Mouse (Mus musculus) intestine, embryonic 14.5 days (tissue): ENCODE measurements around the gene Rilp. TPM values are rescaled to one million over a fixed set of nuclear protein-coding genes. Genes with fewer than 3 reads are reported as not detected.

Experiments
- ATAC-seq: fragments of 200-750 bp; cut with Nextera tagmentation; replicated peaks from 2 replicates; pipeline ENCODE4 v1.8.0; 2017; ENCODE audit warnings: low read depth, moderate number of reproducible peaks, moderate TSS enrichment, moderate library complexity; ENCODE audit not compliant: low FRiP score, low TSS enrichment
- DNase-seq: peaks from one replicate; pipeline ENCODE4 v3.0.0-alpha.2; 2018; ENCODE audit warnings: low spot score
- H3K27ac ChIP-seq: fragments of 300-500 bp; sonication (generic); 2 replicates; pipeline ENCODE4 v1.5.1; 2014; ENCODE audit warnings: low read depth, mild to moderate bottlenecking, control low read depth
- H3K27me3 ChIP-seq: fragments of 300-500 bp; sonication (generic); replicated peaks from 2 replicates; pipeline ENCODE4 v1.6.1; 2014; ENCODE audit warnings: low read length, control low read depth; ENCODE audit not compliant: control insufficient read depth, insufficient read depth
- H3K36me3 ChIP-seq: fragments of 300-500 bp; sonication (generic); 2 replicates; pipeline ENCODE4 v1.6.1; 2014; ENCODE audit warnings: low read length, control low read depth; ENCODE audit not compliant: control insufficient read depth, insufficient read depth
- H3K4me1 ChIP-seq: fragments of 300-500 bp; sonication (generic); replicated peaks from 2 replicates; pipeline ENCODE4 v1.6.1; 2014; ENCODE audit warnings: low read length, control low read depth, mixed read lengths; ENCODE audit not compliant: control insufficient read depth, insufficient read depth
- H3K4me2 ChIP-seq: fragments of 300-500 bp; sonication (generic); 2 replicates; pipeline ENCODE4 v1.6.1; 2014; ENCODE audit warnings: low read length
- H3K4me3 ChIP-seq: fragments of 300-500 bp; sonication (generic); 2 replicates; pipeline ENCODE4 v1.5.1; 2014; ENCODE audit warnings: low read depth, low read length, control low read depth, mixed read lengths
- H3K9ac ChIP-seq: fragments of 300-500 bp; sonication (generic); 2 replicates; pipeline ENCODE4 v1.6.1; 2014; ENCODE audit warnings: mild to moderate bottlenecking, low read length
- H3K9me3 ChIP-seq: fragments of 300-500 bp; sonication (generic); 2 replicates; pipeline ENCODE4 v1.6.1; 2016; ENCODE audit warnings: low read length, control low read depth; ENCODE audit not compliant: control insufficient read depth
- WGBS: fragments of 180-500 bp; shearing (Covaris S2); extraction: QIAGEN DNeasy Blood & Tissue Kit; methylation state at CpG from one replicate; pipeline ENCODE4 v1.1.7; 2014; 5-methylcytosine and 5-hydroxymethylcytosine counted together
- polyA plus RNA-seq: library from polyadenylated mRNA; unstranded; fragments of >200 nt; fragmentation: Nextera tagmentation; extraction: Ambion mirVana; gene quantifications from 2 replicates; pipeline ENCODE4 v1.2.1, GENCODE M21; 2014

The Rilp gene
- polyA plus RNA-seq, 1 experiment from 2014 or later: 0.43 TPM

DNA sequence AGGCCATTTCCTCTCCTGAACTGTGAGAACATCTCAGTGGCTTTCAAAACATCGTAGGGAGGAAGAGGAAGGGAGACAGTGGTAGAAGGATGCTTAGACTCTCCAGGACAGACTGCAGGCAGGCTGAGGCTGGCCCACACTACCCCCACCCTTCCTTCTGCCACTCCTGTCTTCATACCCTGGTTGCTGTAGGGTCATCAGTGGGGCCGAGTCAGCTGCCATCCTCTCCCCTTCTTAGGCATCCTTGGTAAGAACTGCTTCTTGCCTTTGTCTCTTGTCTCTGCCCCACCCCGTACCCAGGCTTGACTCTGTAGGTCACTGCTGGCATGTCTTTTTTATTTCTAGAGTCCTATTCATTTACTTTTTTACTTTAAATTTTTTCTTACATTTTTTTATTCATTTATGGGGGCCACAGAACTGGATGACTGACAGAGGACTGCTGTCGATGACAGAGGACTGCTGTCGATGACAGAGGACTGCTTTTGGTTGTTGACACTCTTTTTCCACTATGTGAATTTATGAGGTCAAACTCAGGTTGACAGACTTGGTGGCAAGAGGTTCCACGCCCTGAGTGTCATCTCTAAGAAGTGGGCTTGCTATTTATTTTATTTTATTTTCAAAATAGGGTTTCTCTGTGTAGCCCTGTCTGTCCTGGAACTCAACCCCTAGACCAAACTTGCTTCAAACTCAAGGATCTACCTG, 23.6 kb downstream of the Rilp start:
- Histone ChIP-seq H3K4me3 (no peak overlapping the region), H3K4me2 (peak overlapping the region; percentile 100; the same call in 1 of the 2 replicates), H3K27ac (no peak overlapping the region), H3K9me3 (no peaks in the 10 kb centered on the region), H3K4me1 (peaks cover 12% of the 10 kb centered on the region), H3K9ac (no peak overlapping the region; the same call in 1 of the 2 replicates), H3K36me3 (no peaks in the 10 kb centered on the region), H3K27me3 (no peaks in the 10 kb centered on the region)
- ATAC-seq (no peak), DNase-seq (no peak)
- 73% methylated on average over 6 of the region's 6 CpGs for WGBS

DNA sequence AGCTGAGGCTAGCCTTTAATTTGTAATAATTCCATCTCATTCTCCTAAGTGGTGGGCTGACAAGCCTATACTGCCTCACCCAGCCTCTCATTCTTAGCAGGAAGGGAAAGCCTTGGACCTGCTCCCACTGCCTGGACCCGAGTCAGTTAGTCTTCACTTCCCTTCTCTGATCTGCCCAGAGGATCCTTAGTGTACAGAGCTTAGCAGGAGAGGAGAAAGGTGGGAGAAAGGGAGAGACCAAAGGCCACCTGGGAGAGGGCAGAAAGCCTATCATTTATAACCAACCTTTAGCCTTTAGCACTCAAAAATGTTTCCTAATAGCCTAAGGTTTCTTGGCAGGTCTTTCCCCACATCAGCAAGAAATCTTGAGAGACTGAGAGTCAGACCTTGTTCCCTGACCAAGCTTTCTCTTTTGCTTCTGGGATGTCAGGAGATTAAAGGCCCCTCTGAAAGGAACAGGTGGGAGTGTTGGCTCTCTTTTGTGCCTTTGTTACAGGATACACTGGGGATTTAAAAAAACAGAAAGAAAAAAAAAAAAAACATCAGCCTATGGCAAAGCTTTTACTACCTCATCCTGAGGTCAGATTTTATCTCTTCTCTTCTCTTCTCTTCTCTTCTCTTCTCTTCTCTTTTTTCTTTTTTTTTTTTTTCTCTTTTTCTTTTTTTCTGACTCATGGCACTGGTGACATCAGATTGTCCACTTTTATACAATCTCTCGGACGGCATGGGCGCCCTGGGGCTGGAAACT, 24.6 kb downstream of the Rilp start:
- Histone ChIP-seq H3K27ac (no peak overlapping the region), H3K9ac (no peak overlapping the region), H3K4me3 (no peak overlapping the region), H3K4me2 (no peak overlapping the region), H3K36me3 (no peaks in the 10 kb centered on the region), H3K27me3 (no peaks in the 10 kb centered on the region), H3K9me3 (no peaks in the 10 kb centered on the region), H3K4me1 (peaks cover 12% of the 10 kb centered on the region)
- ATAC-seq: no peak
- 57% methylated on average over 4 of the region's 4 CpGs for WGBS
- no peak for DNase-seq

DNA sequence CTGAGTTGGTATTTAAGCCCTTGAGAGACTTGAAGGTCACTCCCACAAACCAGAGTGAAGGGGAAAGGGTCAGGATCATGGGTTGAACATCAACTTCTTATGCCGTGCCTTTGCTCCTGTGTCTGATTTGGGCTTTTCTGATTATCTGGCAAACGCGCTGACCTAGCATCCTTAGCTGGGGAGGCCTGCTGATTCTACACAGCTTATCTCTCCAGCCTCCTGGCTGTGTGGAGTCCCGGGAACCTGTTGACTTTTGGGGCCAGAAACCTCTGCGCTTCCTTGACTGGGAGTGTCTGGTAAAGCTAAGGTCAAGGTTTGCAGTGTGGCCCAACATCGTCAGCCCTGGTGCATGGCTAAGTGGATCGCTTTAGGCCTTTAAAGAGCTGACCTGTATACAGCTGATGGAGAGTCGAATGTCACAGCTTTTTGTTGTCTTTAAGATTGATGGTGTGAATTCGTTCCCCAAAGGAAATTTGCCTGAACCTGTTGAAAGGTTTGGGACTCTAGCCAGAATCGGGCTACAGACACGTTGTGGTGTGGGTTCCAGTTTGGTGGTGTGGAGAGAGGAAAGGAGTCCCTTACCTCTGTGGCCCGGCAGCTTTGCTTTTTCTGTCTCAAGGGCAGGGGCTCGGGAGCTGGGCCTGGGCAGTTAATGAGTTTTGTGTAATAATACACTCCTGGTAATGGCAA, 25.4 kb downstream of the Rilp start:
- Histone ChIP-seq H3K27ac (no peak overlapping the region), H3K9me3 (no peaks in the 10 kb centered on the region), H3K4me2 (no peak overlapping the region), H3K9ac (no peak overlapping the region), H3K4me3 (no peak overlapping the region), H3K36me3 (no peaks in the 10 kb centered on the region), H3K27me3 (no peaks in the 10 kb centered on the region), H3K4me1 (peaks cover 12% of the 10 kb centered on the region)
- 44% methylated on average over 13 of the region's 13 CpGs for WGBS
- no peak for DNase-seq
- no peak for ATAC-seq

DNA sequence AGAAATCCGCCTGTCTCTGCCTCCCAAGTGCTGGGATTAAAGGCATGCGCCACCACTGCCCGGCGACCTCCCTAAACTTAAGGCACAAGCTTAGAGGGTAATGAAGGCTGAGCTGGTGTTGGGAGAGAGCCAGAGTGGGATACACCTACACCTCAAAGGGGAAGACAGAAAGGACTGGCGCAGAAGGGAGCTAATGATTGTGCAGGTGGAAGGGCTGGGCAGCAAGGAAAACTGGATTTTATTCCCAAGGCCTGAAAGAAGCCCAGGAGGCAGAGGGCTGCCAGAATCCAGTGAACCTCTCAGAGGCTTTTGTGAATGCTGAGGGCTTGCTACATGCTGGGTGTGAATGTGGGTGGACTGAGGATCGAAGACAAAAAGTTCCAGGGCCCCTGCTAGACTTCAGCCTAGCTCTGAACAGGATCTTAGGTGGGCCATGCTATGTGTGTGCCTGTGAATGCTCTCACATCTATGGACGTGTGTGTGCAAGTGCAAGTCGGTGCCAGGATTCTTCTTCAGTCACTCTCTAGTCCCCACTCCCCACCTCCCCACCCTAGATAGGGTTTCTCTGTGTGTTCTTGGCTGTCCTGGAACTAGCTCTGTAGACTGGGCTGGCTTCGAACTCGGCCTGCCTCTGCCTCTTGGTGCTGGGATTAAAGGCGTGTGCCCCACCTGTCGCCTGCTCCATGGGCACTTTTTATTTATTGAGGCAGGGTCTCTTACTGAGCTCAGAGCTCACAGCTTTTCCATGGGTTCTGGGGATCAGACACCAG, 26.5 kb downstream of the Rilp start:
- ATAC-seq: no peak
- H3K4me2 ChIP-seq: no peak overlapping the region

DNA sequence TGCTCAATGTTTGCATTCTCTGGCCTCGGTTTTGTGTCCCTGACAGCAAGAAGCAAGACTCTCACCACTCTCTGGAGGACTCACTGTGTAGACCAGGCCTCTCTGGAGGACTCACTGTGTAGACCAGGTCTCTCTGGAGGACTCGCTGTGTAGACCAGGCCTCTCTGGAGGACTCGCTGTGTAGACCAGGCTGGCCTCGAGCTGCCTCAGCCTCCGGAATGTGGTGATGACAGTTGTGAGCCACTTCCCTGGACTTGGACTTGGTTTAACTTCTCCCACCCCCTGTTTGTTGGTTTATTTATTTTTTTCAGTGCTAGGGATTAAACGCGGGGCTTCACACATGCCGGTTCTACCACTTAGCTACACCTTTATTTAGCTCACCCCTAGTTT, 27.1 kb downstream of the Rilp start:
- no peak overlapping the region for H3K4me3 ChIP-seq
- no peaks in the 10 kb centered on the region for H3K9me3 ChIP-seq
- no peaks in the 10 kb centered on the region for H3K27me3 ChIP-seq
- H3K27ac ChIP-seq: no peak overlapping the region
- 83% methylated on average over 8 of the region's 8 CpGs for WGBS
- no peak overlapping the region for H3K9ac ChIP-seq
- H3K4me2 ChIP-seq: no peak overlapping the region
- H3K36me3 ChIP-seq: no peaks in the 10 kb centered on the region
- ATAC-seq (no peak), DNase-seq (no peak)
- H3K4me1 ChIP-seq: peaks cover 12% of the 10 kb centered on the region

More for the DNA sequence above, 26.5 kb downstream of the Rilp start:
- Histone ChIP-seq H3K4me1 (peaks cover 12% of the 10 kb centered on the region), H3K9ac (no peak overlapping the region), H3K27ac (no peak overlapping the region), H3K4me3 (no peak overlapping the region), H3K9me3 (no peaks in the 10 kb centered on the region), H3K36me3 (no peaks in the 10 kb centered on the region), H3K27me3 (no peaks in the 10 kb centered on the region)
- WGBS: 88% methylated on average over 11 of the region's 12 CpGs
- no peak for DNase-seq

DNA sequence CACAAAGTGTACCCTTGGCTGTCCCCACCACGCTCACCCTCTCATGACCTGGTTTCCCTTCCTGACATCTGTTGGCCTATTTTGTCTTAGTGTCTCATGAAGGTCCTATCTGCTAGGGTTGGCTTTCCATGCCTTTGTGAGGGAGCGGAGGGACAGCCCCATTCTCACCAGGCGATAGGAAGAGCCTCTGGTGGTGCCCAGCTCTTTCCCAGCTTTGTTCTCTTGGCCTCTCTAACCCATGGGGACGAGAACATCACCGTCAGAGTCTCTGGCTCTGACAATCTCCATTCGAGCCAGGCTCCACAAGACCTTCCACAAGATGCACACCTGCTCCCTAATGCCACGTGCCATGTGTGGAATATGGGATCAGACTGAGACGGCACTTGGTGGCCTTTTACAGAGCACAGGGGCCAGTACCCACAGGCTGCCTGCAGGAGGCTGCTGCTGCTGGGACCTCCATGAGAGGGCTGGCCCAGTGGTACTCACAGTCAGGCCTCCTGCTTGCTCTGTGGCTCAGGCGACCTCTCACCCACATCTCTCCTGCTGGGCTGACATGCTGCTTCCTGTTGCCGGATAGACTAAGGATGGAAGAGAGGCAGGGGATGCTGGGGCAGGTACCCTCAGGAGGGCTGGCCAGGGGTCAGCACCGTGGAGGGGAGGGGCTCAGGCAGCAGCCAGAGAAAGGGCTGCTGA, 27.7 kb downstream of the Rilp start:
- no peak overlapping the region; the same call in 1 of the 2 replicates for H3K9ac ChIP-seq
- DNase-seq (no peak), ATAC-seq (no peak)
- peak overlapping the region; percentile 59; the same call in 1 of the 2 replicates for H3K27ac ChIP-seq
- WGBS: 48% methylated on average over 11 of the region's 11 CpGs
- H3K27me3 ChIP-seq: no peaks in the 10 kb centered on the region
- no peaks in the 10 kb centered on the region for H3K9me3 ChIP-seq
- H3K36me3 ChIP-seq: no peaks in the 10 kb centered on the region
- no peak overlapping the region for H3K4me3 ChIP-seq
- peaks cover 12% of the 10 kb centered on the region; the same call in 1 of the 2 replicates for H3K4me1 ChIP-seq
- no peak overlapping the region for H3K4me2 ChIP-seq

DNA sequence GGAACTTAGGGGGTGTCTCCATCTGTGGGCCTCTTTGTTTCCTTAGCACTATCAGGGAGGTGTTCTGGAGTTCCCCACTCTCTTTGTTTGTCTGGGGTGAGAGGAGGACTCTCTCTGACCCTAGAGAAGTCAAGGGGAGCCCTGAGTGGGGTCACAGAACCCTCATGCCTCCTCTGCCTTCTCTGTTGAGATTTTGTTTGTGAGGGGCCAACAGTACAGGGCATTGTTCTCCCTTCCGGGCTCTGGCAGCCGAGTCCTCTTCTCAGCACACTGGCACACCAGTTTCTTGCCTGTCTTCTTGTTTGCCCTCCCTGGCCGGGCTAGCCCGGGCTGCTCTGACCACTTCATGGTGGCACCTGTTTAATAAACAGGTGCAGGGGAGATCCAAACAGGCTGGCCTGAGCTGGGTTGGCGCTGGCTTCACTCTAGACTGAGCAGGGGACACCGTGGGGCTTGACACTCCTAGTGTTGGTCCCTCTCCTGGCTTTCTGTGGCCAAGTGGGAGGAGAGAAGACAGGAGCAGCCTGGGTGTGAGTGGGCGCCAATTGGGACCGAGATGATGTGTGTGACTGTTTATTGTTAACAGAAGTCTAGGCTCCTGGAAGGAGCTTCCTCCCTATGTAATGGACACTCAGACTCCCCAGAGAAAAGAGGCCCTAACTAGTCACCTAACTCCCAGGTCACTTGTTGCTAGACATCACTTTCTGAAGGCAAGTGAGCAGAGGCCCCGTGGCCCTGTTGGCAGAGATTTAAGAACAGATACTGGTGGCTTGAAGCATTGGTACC, 28.5 kb downstream of the Rilp start:
- H3K4me2 ChIP-seq: no peak overlapping the region

More for the DNA sequence above, 28.5 kb downstream of the Rilp start:
- H3K4me1 ChIP-seq: peaks cover 12% of the 10 kb centered on the region; the same call in 1 of the 2 replicates
- H3K4me3 ChIP-seq: no peak overlapping the region
- H3K9me3 ChIP-seq: no peaks in the 10 kb centered on the region
- no peaks in the 10 kb centered on the region for H3K27me3 ChIP-seq
- H3K9ac ChIP-seq: no peak overlapping the region; the same call in 1 of the 2 replicates
- DNase-seq (no peak), ATAC-seq (no peak)
- H3K27ac ChIP-seq: peak overlapping the region; percentile 59; the same call in 1 of the 2 replicates
- H3K36me3 ChIP-seq: no peaks in the 10 kb centered on the region
- WGBS: 60% methylated on average over 9 of the region's 9 CpGs
